Mouse (Mus musculus) cerebellum, adult 2 months (tissue): ENCODE results near the gene Tenm3.

Experiments used
- CTCF ChIP-seq: fragments of 200-500 bp; IDR thresholded peaks from 2 replicates; pipeline ENCODE4 v1.5.1; 2011; ENCODE audit warnings: low read depth, mild to moderate bottlenecking, control low read depth, low read length, moderate library complexity, borderline replicate concordance; ENCODE audit not compliant: insufficient read depth
- POLR2A ChIP-seq: fragments of 200-500 bp; IDR thresholded peaks from 2 replicates; pipeline ENCODE4 v1.6.1; 2011; ENCODE audit warnings: low read length, control low read depth, borderline replicate concordance; ENCODE audit not compliant: insufficient read depth

GRCm38 (mm10) chr8:48552306-48552705 is 291.4 kb downstream of the Tenm3 start:
- TF ChIP-seq CTCF (no peak), POLR2A (no peak)
